Mouse (Mus musculus): ENCODE data around the gene Lmx1b.

DNA sequence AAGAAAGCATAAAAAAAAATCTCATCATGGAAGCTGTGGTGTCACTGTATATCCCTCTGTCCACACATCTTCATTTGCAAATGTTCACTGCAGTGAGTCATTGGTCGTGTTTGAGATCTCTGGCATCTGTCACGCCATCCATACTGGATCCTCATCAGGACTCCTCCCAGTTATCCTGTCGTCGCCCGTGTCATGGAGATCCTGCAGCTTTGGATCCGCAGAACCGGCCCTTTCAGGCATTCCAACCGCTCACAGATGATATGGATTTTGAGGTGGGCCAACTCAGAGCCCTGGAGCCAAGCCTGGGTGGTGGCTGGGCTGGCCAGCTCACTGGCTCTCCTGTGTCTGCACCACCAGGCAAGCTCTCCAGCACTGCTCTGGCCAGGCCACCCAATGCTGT, 84.7 kb downstream of the Lmx1b start:
- TF ChIP-seq POLR2A (IDR thresholded peaks at IDR 0.05; ENCODE audit: insufficient read length, low read depth) (no peak), CEBPB (IDR thresholded peaks at IDR 0.05; ENCODE audit: insufficient read depth, poor library complexity, severe bottlenecking) (no peak), USF1 (IDR thresholded peaks at IDR 0.05; ENCODE audit: low read depth) (no peak), POLR2AphosphoS2 (IDR thresholded peaks at IDR 0.05; ENCODE audit: insufficient read length, low read depth) (no peak), MAX (IDR thresholded peaks at IDR 0.05; ENCODE audit: low read depth) (no peak), SRF (IDR thresholded peaks at IDR 0.05; ENCODE audit: control insufficient read depth, insufficient read length, low read depth) (no peak)

All from myocyte (in vitro differentiated cells).